Mouse (Mus musculus): ENCODE data around the gene Cpxm2. TPM values are rescaled to one million over a fixed set of nuclear protein-coding genes. Genes with fewer than 3 reads are reported as not detected.
A peak's percentile ranks its signal among the peaks of the same experiment; 100 is the strongest.

Gene Cpxm2
- polyA plus RNA-seq, 1 experiment from 2014 or later: 1.2 TPM

DNA sequence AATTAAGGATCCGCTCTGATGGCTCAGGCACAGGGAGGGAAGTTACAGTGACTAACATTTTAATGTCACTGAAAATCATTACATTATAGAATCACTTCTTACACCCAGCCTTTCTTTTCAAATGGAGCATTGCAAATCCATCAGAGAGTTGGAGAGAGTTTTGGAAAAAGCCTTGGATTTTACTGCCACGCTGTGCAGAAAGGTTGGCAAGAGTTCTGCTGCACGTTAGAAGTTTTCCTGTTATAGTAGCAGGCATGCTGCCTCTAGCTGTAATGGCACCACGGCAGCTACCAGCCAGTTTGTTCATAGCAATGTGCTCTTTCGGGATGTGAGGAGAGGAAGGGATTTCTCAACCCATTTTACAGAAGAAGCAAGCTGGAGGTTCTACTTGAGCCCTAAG, 20.2 kb upstream of the Cpxm2 start:
- no peak for ATAC-seq (ENCODE audit: low FRiP score, low read depth)
- Histone ChIP-seq H3K36me3 (no peaks in the 10 kb centered on the region), H3K27ac (no peak overlapping the region), H3K9me3 (no peaks in the 10 kb centered on the region), H3K9ac (no peak overlapping the region), H3K27me3 (replicated peaks) (no peaks in the 10 kb centered on the region), H3K4me1 (no peaks in the 10 kb centered on the region), H3K4me2 (replicated peaks) (no peak overlapping the region), H3K4me3 (no peak overlapping the region)
- WGBS: 88% methylated on average over 5 of the region's 5 CpGs

DNA sequence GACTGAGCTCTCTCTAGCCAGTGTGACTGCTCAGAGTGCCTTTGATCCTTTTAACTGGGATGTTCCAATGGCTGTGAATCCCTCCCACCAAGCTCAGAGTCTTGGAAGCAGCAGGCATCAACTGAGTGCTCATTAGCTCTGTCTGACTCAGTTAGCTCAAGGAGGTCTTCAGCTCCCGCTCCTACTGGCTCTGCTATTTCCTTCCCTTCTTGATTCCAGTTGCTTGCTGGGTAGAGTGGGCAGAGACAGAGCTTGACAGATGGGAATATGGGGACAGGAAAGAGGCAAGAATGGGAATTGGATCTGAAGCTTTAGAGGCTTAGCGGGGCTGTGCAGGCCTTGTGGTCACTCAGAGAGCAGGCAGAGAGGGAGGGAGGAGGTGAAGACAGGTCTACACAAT, 19.8 kb upstream of the Cpxm2 start:
- WGBS: 86% methylated on average over 2 of the region's 2 CpGs
- no peak for ATAC-seq (ENCODE audit: low FRiP score, low read depth)
- H3K4me1 ChIP-seq: no peaks in the 10 kb centered on the region; the same call in 1 of the 2 replicates

DNA sequence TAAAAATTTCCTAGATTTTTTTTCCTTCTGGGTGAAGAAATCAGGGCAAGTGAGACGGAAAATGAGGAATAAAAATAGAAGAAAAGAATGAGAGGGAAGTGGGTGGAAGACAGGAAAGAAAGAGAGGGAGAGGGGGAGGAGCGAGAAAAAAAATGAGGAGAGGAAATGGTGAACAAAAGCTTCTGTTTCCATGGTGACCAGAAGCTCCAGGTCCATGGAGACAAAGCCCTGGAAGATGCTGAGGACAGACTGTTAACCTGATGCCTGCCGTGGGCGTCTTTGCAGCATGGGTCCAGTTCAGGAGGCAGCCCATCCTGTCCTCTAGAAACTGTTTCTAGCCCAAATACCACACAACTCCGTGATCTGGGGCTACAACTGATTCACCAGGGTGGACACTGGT, 17.7 kb upstream of the Cpxm2 start:
- H3K4me1 ChIP-seq: no peaks in the 10 kb centered on the region; the same call in 1 of the 2 replicates
- no peak for ATAC-seq (ENCODE audit: low FRiP score, low read depth)
- H3K27ac ChIP-seq: no peak overlapping the region
- H3K4me3 ChIP-seq: no peak overlapping the region
- H3K27me3 ChIP-seq (replicated peaks): no peaks in the 10 kb centered on the region
- 67% methylated on average over 5 of the region's 5 CpGs for WGBS
- H3K9me3 ChIP-seq: no peaks in the 10 kb centered on the region
- H3K36me3 ChIP-seq: no peaks in the 10 kb centered on the region
- H3K9ac ChIP-seq: no peak overlapping the region
- no peak overlapping the region for H3K4me2 ChIP-seq (replicated peaks)

More for the DNA sequence above, 19.8 kb upstream of the Cpxm2 start:
- Histone ChIP-seq H3K36me3 (no peaks in the 10 kb centered on the region), H3K9me3 (no peaks in the 10 kb centered on the region), H3K27ac (no peak overlapping the region), H3K9ac (no peak overlapping the region), H3K27me3 (replicated peaks) (no peaks in the 10 kb centered on the region), H3K4me3 (no peak overlapping the region), H3K4me2 (replicated peaks) (no peak overlapping the region)

DNA sequence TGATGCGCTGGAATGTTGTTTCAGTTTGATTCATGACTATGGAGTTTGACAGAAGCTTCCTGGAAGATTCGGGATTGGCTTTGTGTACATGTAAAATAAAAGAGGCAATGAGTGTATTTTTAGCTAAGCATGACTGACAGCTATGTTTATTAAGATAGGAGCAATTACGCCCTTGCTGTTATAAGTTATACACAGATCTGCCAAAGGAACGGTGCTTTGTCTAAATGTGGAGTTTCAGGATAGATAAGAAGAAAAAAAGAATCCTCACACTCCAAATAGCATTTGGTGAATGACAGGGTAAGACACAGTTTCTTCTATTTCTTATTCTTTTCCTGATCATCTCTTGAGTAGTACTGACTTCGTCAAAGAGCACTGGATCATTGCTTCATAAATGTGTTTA, 17.2 kb upstream of the Cpxm2 start:
- 87% methylated on average over 5 of the region's 5 CpGs for WGBS
- no peak for ATAC-seq (ENCODE audit: low FRiP score, low read depth)
- Histone ChIP-seq H3K4me1 (no peaks in the 10 kb centered on the region; the same call in 1 of the 2 replicates), H3K27ac (no peak overlapping the region), H3K9me3 (no peaks in the 10 kb centered on the region), H3K4me2 (replicated peaks) (no peak overlapping the region), H3K36me3 (no peaks in the 10 kb centered on the region), H3K9ac (no peak overlapping the region), H3K27me3 (replicated peaks) (no peaks in the 10 kb centered on the region), H3K4me3 (no peak overlapping the region)

DNA sequence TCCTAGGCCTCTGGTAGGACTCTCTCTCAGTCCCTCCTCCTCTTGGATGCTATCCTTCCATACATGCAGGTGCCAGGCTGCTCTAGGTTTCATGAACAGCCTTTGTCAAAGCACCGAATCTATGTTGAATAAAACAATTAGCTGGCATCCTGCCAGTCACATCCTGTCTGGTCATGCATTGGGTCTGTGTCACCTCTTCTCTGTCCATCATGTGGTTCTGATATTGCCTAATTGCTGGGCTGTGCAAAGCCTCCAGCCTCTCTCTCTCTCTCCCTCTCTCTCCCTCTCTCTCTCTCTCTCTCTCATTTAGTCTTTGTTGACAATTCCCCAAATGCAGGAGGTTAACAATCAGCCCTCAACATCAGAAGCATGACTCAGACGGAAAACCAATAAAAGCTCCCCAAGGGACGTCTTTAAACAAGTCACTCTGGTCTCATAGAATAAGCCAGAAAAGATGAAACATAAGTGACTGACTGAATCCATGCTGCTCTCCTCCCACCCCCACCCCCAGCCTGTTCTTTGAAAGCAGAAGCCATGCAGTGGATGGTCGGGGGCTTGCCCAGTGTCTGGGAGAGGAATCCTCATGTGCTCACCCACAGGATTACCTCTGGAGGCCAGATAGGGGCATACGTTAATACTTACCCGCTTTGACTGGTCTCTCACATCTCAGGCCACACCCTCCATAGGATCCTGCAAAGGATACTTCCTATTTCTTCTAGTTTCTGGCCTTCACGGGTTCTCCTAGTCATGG, 15.1 kb upstream of the Cpxm2 start:
- no peak overlapping the region for H3K27ac ChIP-seq
- 59% methylated on average over 7 of the region's 7 CpGs for WGBS
- H3K4me1 ChIP-seq: no peaks in the 10 kb centered on the region; the same call in 1 of the 2 replicates
- H3K9me3 ChIP-seq: no peaks in the 10 kb centered on the region
- no peak for ATAC-seq (ENCODE audit: low FRiP score, low read depth)
- no peak overlapping the region for H3K9ac ChIP-seq
- H3K27me3 ChIP-seq (replicated peaks): no peaks in the 10 kb centered on the region
- H3K36me3 ChIP-seq: no peaks in the 10 kb centered on the region
- no peak overlapping the region for H3K4me3 ChIP-seq
- no peak overlapping the region for H3K4me2 ChIP-seq (replicated peaks)

DNA sequence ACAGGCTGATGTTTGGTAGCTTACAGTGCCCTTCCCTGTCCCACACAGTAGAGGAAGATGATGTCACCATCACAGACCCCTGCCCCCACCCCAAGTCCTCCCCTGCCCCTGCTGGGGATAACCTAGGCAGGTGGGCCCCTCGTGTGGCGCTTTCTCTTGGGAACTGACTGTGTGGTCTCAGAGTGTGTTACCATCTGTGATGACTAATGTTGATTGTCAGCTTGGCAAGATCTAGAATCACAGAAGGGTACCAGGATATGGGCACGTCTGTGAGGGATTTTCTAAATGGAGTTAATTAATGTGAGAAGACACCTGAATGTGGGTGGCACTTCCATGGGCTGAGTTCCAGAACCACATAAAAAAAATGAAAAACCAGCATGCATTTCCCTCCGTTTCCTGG, 12.7 kb upstream of the Cpxm2 start:
- no peak overlapping the region for H3K27ac ChIP-seq
- H3K9me3 ChIP-seq: no peaks in the 10 kb centered on the region
- H3K4me2 ChIP-seq (replicated peaks): no peak overlapping the region
- H3K4me3 ChIP-seq: no peak overlapping the region
- ATAC-seq (ENCODE audit: low FRiP score, low read depth): no peak
- H3K36me3 ChIP-seq: no peaks in the 10 kb centered on the region
- no peak overlapping the region for H3K9ac ChIP-seq
- H3K4me1 ChIP-seq: no peaks in the 10 kb centered on the region; the same call in 1 of the 2 replicates
- 79% methylated on average over 4 of the region's 4 CpGs for WGBS
- no peaks in the 10 kb centered on the region for H3K27me3 ChIP-seq (replicated peaks)

DNA sequence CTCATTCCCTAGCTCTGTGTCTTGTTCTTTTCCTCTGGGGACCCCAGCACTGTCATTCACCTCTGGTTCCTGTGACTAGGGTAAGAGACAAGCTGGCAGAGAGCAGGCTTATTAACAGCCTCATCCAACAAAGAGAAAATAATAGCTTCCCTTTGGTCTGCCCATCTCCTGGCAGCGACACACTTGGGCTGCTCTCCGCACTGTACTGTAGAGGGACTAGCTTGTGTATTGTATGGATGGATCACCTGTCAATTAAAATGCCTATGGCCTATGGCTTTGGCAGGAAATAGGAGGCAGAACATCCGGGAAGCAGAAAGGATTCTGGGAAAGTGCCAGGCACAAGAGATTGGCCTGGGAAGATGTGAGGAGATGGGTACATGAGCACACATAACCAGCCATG, 7.7 kb upstream of the Cpxm2 start:
- Histone ChIP-seq H3K4me2 (replicated peaks) (no peak overlapping the region), H3K36me3 (no peaks in the 10 kb centered on the region), H3K9ac (no peak overlapping the region), H3K9me3 (no peaks in the 10 kb centered on the region), H3K27me3 (replicated peaks) (no peaks in the 10 kb centered on the region), H3K4me1 (no peaks in the 10 kb centered on the region), H3K4me3 (no peak overlapping the region), H3K27ac (no peak overlapping the region)
- no peak for ATAC-seq (ENCODE audit: low FRiP score, low read depth)
- WGBS: 74% methylated on average over 3 of the region's 3 CpGs

DNA sequence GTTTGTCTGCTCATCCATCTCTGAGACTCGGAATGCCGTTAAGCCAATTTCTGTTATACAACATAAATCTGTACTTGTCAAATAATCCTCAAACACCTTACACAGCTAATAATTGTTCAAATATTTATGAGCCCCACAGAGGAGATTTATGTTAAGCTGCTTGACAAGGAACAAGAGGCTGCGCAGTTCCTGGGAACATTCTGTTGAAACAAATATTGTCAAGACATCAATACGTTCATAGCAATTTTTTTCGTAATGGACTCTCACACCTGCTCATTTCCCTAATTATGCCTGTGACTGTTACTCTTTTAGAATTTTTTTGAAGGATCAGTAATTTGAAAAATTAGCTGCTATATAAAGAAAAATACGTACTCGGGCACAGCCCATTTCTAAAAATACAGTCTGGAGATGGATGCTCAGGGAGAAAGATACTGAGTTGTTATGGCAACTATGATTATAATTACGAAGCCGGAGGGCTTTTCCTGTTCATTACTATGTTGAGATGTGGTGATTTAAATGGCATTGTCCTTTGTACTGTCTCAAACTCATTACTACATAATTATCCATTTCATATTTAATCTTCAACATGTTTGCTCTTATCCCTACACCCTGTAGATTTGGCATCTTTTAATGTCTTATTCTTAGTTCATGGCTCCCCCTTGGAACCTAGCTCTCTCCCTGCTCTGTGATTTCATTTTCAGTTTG, 3.9 kb upstream of the Cpxm2 start:
- Histone ChIP-seq H3K9me3 (no peaks in the 10 kb centered on the region), H3K9ac (no peak overlapping the region), H3K4me2 (replicated peaks) (no peak overlapping the region), H3K4me3 (no peak overlapping the region), H3K36me3 (no peaks in the 10 kb centered on the region), H3K4me1 (peaks cover 17% of the 10 kb centered on the region), H3K27me3 (replicated peaks) (peaks cover 20% of the 10 kb centered on the region), H3K27ac (no peak overlapping the region)
- no peak for ATAC-seq (ENCODE audit: low FRiP score, low read depth)
- WGBS: 78% methylated on average over 9 of the region's 9 CpGs

DNA sequence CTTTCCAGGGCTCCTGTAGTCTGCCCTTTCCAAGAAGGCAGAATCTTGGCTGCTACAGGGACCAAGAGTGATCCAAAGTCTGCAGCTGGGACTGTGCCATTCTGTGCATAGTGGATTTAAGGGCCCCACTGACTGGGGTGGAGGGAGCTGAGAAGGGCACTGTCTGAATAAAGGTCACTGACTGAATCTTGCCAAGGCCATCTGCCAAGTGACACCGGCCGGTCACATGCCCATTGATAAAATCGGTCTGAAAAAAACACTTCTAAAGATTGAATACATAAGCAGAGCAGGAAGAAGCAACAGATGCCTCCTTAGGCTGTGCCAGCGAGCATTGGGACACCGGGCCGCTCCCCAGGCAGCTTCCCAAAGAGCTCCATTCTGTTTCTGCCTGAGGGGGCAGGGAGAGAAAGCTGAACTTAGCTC, 803 bp downstream of the Cpxm2 start:
- Histone ChIP-seq H3K4me1 (peaks cover 17% of the 10 kb centered on the region), H3K27ac (no peak overlapping the region), H3K27me3 (replicated peaks) (peaks cover 20% of the 10 kb centered on the region), H3K9ac (no peak overlapping the region), H3K4me3 (peak overlapping the region; percentile 41; the same call in 1 of the 2 replicates), H3K4me2 (replicated peaks) (peak overlapping the region; percentile 88), H3K9me3 (no peaks in the 10 kb centered on the region), H3K36me3 (no peaks in the 10 kb centered on the region)
- WGBS: 34% methylated on average over 6 of the region's 6 CpGs
- ATAC-seq (ENCODE audit: low FRiP score, low read depth): no peak

DNA sequence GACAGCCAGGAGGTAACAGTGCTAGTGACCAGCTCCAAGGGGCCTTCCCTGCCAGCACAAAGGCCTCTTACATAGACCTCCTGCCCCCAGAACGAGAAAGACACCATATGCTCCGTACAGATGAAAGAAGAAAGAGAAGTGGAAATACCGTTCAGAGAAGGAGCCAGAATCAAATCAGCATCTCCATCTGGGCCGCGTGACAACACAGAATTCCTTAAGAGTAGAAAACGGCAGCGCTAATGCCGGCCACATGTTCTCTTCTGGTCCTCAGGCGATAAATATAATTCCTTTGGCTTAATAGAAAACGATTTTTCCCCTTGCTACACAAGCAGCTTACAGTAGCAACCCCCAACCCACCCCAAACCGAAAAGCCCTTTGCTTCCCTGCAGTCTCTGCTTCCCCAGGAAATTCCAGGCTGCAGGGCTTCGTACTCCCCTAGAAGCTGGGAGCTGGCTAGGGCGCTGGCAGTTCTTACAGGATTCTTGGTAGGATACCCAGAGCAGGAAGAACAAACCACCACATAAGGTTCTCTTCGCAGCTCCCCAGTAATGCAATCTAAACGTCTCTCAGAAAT, 9.2 kb downstream of the Cpxm2 start:
- Histone ChIP-seq H3K36me3 (no peaks in the 10 kb centered on the region), H3K4me1 (no peaks in the 10 kb centered on the region), H3K4me2 (replicated peaks) (no peak overlapping the region), H3K9ac (no peak overlapping the region), H3K27me3 (replicated peaks) (no peaks in the 10 kb centered on the region), H3K4me3 (no peak overlapping the region), H3K9me3 (no peaks in the 10 kb centered on the region), H3K27ac (no peak overlapping the region)
- ATAC-seq (ENCODE audit: low FRiP score, low read depth): no peak
- WGBS: 79% methylated on average over 15 of the region's 15 CpGs

DNA sequence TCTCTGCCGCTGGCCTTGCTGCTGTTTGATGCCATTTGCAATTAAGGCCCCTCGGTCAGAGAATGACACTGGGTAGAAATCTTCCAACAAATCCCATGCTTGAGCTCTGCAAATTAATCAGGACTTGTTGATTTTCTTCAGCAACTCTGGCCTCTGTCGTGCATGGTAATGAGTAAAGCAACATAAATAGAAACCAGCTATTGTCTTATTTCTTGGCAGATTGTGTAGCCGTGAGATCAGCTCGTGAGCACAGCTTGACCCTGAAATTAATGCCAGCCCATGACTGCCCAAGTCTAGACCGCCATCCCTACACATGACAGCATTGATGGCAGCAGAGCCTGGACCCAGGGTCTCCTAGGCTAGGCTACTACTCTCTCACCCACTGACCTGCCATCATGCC, 25.9 kb downstream of the Cpxm2 start:
- no peak for ATAC-seq (ENCODE audit: low FRiP score, low read depth)
- H3K27ac ChIP-seq: no peak overlapping the region
- H3K9ac ChIP-seq: no peak overlapping the region
- no peaks in the 10 kb centered on the region for H3K9me3 ChIP-seq
- no peaks in the 10 kb centered on the region for H3K36me3 ChIP-seq
- H3K4me1 ChIP-seq: no peaks in the 10 kb centered on the region
- H3K4me3 ChIP-seq: no peak overlapping the region
- 81% methylated on average over 6 of the region's 6 CpGs for WGBS
- no peak overlapping the region for H3K4me2 ChIP-seq (replicated peaks)
- H3K27me3 ChIP-seq (replicated peaks): no peaks in the 10 kb centered on the region

DNA sequence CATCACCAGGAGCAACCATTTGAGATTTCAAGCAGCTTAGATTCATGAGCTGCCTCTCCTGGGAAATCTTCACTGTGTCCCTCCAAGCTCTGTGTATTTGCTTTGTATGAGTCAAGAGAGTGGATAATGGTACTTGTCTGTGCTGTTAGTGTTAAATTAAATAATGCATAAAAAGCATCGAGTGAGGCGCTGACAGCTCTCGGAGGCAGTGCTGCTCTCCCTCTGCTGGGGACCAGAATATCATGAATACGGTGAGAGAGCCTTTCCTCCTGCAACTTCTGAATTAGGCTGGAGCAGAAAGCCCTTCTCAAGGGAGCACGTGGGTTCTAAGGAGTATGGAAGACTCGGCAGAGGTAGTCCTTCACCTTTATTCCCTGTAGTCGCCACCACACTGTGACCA, 29.6 kb downstream of the Cpxm2 start:
- Histone ChIP-seq H3K36me3 (no peaks in the 10 kb centered on the region), H3K9me3 (no peaks in the 10 kb centered on the region), H3K27ac (no peak overlapping the region), H3K4me3 (no peak overlapping the region), H3K4me2 (replicated peaks) (no peak overlapping the region), H3K4me1 (no peaks in the 10 kb centered on the region), H3K27me3 (replicated peaks) (no peaks in the 10 kb centered on the region), H3K9ac (no peak overlapping the region)
- no peak for ATAC-seq (ENCODE audit: low FRiP score, low read depth)
- 70% methylated on average over 7 of the region's 7 CpGs for WGBS

Measured in neural tube, embryonic 12.5 days (tissue).